Mouse (Mus musculus) hindbrain, embryonic 14.5 days (tissue): ENCODE measurements around the gene Rps5. TPM values are rescaled to one million over a fixed set of nuclear protein-coding genes. Genes with fewer than 3 reads are reported as not detected.

Experiments used
- ATAC-seq: fragments of 200-750 bp; cut with Nextera tagmentation; 2 replicates; pipeline ENCODE4 v1.8.0; 2017; ENCODE audit warnings: moderate number of reproducible peaks, mild to moderate bottlenecking, moderate TSS enrichment, moderate library complexity; ENCODE audit not compliant: low FRiP score
- DNase-seq: peaks from one replicate; pipeline ENCODE4 v3.0.0-alpha.2; 2015; ENCODE audit warnings: low spot score
- H3K27ac ChIP-seq: fragments of 300-500 bp; sonication (generic); 2 replicates; pipeline ENCODE4 v1.5.1; 2014; ENCODE audit warnings: mild to moderate bottlenecking, moderate library complexity
- H3K27me3 ChIP-seq: fragments of 300-500 bp; sonication (generic); 2 replicates; pipeline ENCODE4 v1.6.1; 2014; ENCODE audit warnings: mild to moderate bottlenecking, low read length, mixed read lengths; ENCODE audit not compliant: control insufficient read depth, insufficient read depth
- H3K36me3 ChIP-seq: fragments of 300-500 bp; sonication (generic); replicated peaks from 2 replicates; pipeline ENCODE4 v1.6.1; 2014; ENCODE audit not compliant: control insufficient read depth, insufficient read depth
- H3K4me1 ChIP-seq: fragments of 300-500 bp; sonication (generic); replicated peaks from 2 replicates; pipeline ENCODE4 v1.6.1; 2014; ENCODE audit warnings: antibody characterized with exemption, low read length, mixed read lengths; ENCODE audit not compliant: control insufficient read depth, insufficient read depth
- H3K4me2 ChIP-seq: fragments of 300-500 bp; sonication (generic); replicated peaks from 2 replicates; pipeline ENCODE4 v1.6.1; 2014; ENCODE audit warnings: mild to moderate bottlenecking, moderate library complexity
- H3K4me3 ChIP-seq: fragments of 300-500 bp; sonication (generic); replicated peaks from 2 replicates; pipeline ENCODE4 v1.5.1; 2014; ENCODE audit warnings: mild to moderate bottlenecking, low read length
- H3K9ac ChIP-seq: fragments of 300-500 bp; sonication (generic); 2 replicates; pipeline ENCODE4 v1.6.1; 2014
- H3K9me3 ChIP-seq: fragments of 300-500 bp; sonication (generic); 2 replicates; pipeline ENCODE4 v1.6.1; 2016; ENCODE audit warnings: low read length; ENCODE audit not compliant: control insufficient read depth
- WGBS: fragments of 180-500 bp; shearing (Covaris S2); extraction: QIAGEN DNeasy Blood & Tissue Kit; methylation state at CpG from one replicate; pipeline ENCODE4 v1.1.7; 2014; 5-methylcytosine and 5-hydroxymethylcytosine counted together
- polyA plus RNA-seq: library from polyadenylated mRNA; unstranded; fragments of >200 nt; fragmentation: Nextera tagmentation; extraction: Ambion mirVana; gene quantifications from 2 replicates; pipeline ENCODE4 v1.2.1, GENCODE M21; 2014

Rps5 gene
- polyA plus RNA-seq, 1 experiment from 2014 or later = 781 TPM

DNA sequence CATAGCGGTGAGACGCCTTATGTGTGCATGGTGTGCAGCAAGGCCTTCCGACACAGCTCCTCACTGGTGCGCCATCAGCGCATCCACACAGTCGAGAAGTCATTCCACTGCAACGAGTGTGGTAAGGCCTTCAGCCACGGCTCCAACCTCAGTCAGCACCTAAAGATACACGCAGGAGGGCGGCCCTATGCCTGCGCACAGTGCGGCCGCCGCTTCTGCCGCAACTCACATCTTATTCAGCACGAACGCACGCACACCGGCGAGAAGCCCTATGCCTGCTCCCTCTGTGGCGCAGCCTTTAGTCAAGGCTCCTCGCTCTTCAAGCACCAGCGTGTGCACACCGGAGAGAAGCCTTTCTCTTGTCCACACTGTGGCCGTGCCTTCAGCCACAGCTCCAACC, 48.8 kb downstream of the Rps5 start:
- no peak overlapping the region for H3K27ac ChIP-seq
- no peak for DNase-seq
- no peaks in the 10 kb centered on the region for H3K9me3 ChIP-seq
- WGBS = 95% methylated on average over 25 of the region's 25 CpGs
- no peak overlapping the region for H3K9ac ChIP-seq
- H3K27me3 ChIP-seq = no peaks in the 10 kb centered on the region
- peaks cover 50% of the 10 kb centered on the region for H3K36me3 ChIP-seq
- H3K4me3 ChIP-seq = no peak overlapping the region
- no peak for ATAC-seq
- H3K4me1 ChIP-seq = peaks cover 15% of the 10 kb centered on the region
- no peak overlapping the region for H3K4me2 ChIP-seq

Other genes starting within 250 kb of the Rps5 start
- gene Vmn2r55, start 237.3 kb upstream of the Rps5 start, polyA plus RNA-seq = not detected in 2 replicates
- not detected in 2 replicates for gene Vmn2r56, start 187.3 kb upstream of the Rps5 start, polyA plus RNA-seq
- gene Zscan18, start 118.7 kb upstream of the Rps5 start, polyA plus RNA-seq = 27.7 and 31.0 TPM in 2 replicates
- gene Zfp329, start 103.4 kb upstream of the Rps5 start, polyA plus RNA-seq = 30.8 and 31.5 TPM in 2 replicates
- gene Zfp110, start 87.5 kb upstream of the Rps5 start, polyA plus RNA-seq = 26.9 and 27.7 TPM in 2 replicates
- 7.8 and 9.1 TPM in 2 replicates for gene Zfp128, start 41.1 kb upstream of the Rps5 start, polyA plus RNA-seq
- 10.5 and 13.0 TPM in 2 replicates for gene Zscan22, start 24.5 kb upstream of the Rps5 start, polyA plus RNA-seq
- 0.87 and 0.95 TPM in 2 replicates for gene Rnf225, start 5.1 kb downstream of the Rps5 start, polyA plus RNA-seq
- gene Zfp324, start 43.5 kb downstream of the Rps5 start, polyA plus RNA-seq = 12.2 and 13.9 TPM in 2 replicates
- gene Zfp446, start 55.6 kb downstream of the Rps5 start, polyA plus RNA-seq = 6.6 and 8.9 TPM in 2 replicates
- gene Slc27a5, start 75.9 kb downstream of the Rps5 start, polyA plus RNA-seq = 0.14 and 0.29 TPM in 2 replicates
- gene Trim28, start 76.8 kb downstream of the Rps5 start, polyA plus RNA-seq = 268 and 271 TPM in 2 replicates
- 37.9 and 40.8 TPM in 2 replicates for gene Zbtb45, start 87.7 kb downstream of the Rps5 start, polyA plus RNA-seq
- 173 and 184 TPM in 2 replicates for gene Chmp2a, start 112.5 kb downstream of the Rps5 start, polyA plus RNA-seq
- gene Ube2m, start 116.0 kb downstream of the Rps5 start, polyA plus RNA-seq = 178 and 179 TPM in 2 replicates
- 6.2 and 6.4 TPM in 2 replicates for gene Mzf1, start 132.5 kb downstream of the Rps5 start, polyA plus RNA-seq
- 0.11 and 0.21 TPM in 2 replicates for gene Vmn1r85, start 172.9 kb downstream of the Rps5 start, polyA plus RNA-seq
- not detected in 2 replicates for gene Vmn1r86, start 197.6 kb downstream of the Rps5 start, polyA plus RNA-seq
- gene Vmn1r87, start 217.9 kb downstream of the Rps5 start, polyA plus RNA-seq = not detected in 2 replicates
- gene Vmn1r88, start 237.3 kb downstream of the Rps5 start, polyA plus RNA-seq = not detected in 2 replicates